ENCODE assay signal across 31 mouse cellular contexts in the genomic region with DNA sequence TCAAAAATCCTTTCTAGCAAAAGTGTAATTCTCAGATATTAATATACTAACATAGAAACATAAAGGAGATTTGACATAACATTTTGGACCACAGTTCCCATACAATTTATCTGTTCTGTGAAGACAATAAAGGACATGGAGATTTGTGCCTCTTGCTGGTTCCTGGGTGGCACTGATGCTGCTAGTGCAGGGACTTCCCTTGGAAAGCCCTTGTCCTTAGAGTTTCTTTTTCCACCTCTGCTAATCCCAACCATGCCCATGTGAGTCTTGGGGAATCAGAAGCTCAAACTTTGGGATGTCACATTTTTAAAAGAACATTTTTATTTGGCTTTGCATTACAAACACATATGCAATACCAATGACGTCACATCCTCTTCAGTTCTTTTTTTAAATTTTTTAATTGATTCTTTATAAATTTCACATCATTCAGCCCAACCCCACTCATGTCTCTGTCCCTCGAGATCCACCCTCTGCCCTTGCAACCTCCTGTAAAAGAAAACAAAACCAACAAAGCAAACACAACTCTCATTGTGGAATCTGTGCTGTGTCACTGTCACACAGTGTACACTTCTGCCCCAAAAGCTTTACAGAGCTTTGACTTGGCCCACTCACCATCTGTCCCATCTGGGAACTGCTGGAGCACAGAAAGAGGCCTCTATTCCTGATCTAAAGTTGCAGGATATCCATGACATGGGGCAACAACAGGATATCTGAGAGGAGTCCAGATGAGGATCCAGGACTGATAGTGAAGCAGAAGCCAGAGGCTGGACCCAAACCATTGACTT.
"Had no signal": no experiment of that assay in that cellular context is flagged by ENCODE, and none has a peak within 500 bp of the region (broad histone marks: within the 10 kb centered on the region; RNA-seq: fewer than 3 reads in every experiment).

No protein-coding gene starts in this region.

- H3K9ac ChIP-seq: limb, embryonic 12.5 days; limb, embryonic 13.5 days; limb, embryonic 15.5 days; liver, embryonic 12.5 days; liver, embryonic 13.5 days; liver, embryonic 14.5 days; liver, embryonic 15.5 days; liver, postnatal 0 days; lung, embryonic 14.5 days; lung, embryonic 15.5 days; midbrain, embryonic 12.5 days; midbrain, embryonic 13.5 days; midbrain, embryonic 15.5 days; neural tube, embryonic 12.5 days; neural tube, embryonic 13.5 days had no signal

- H3K27me3 ChIP-seq: limb, embryonic 12.5 days; limb, embryonic 13.5 days; limb, embryonic 15.5 days; liver, embryonic 12.5 days; liver, embryonic 13.5 days; liver, embryonic 15.5 days; lung, embryonic 15.5 days; megakaryocyte, embryonic 14.5 days; midbrain, embryonic 12.5 days; midbrain, embryonic 13.5 days; midbrain, embryonic 15.5 days; neural tube, embryonic 12.5 days; neural tube, embryonic 13.5 days had no signal

- H3K4me2 ChIP-seq: limb, embryonic 12.5 days; limb, embryonic 13.5 days; limb, embryonic 15.5 days; liver, embryonic 11.5 days; liver, embryonic 12.5 days; liver, embryonic 13.5 days; liver, embryonic 15.5 days; lung, embryonic 14.5 days; lung, embryonic 15.5 days; midbrain, embryonic 12.5 days; midbrain, embryonic 13.5 days; midbrain, embryonic 15.5 days; neural tube, embryonic 12.5 days; neural tube, embryonic 13.5 days had no signal

- H3K4me3 ChIP-seq: left cerebral cortex, adult 2 months; limb, embryonic 10.5 days; limb, embryonic 12.5 days; limb, embryonic 13.5 days; limb, embryonic 15.5 days; liver, embryonic 12.5 days; liver, embryonic 13.5 days; liver, embryonic 15.5 days; lung, embryonic 15.5 days; megakaryocyte, embryonic 14.5 days; midbrain, embryonic 10.5 days; midbrain, embryonic 12.5 days; midbrain, embryonic 13.5 days; midbrain, embryonic 15.5 days; myocyte; neural tube, embryonic 12.5 days; neural tube, embryonic 13.5 days had no signal

- H3K4me1 ChIP-seq: limb, embryonic 10.5 days; limb, embryonic 12.5 days; limb, embryonic 13.5 days; limb, embryonic 15.5 days; liver, embryonic 12.5 days; liver, embryonic 13.5 days; liver, embryonic 15.5 days; lung, embryonic 15.5 days; megakaryocyte, embryonic 14.5 days; midbrain, embryonic 10.5 days; midbrain, embryonic 12.5 days; midbrain, embryonic 13.5 days; midbrain, embryonic 15.5 days; neural tube, embryonic 12.5 days; neural tube, embryonic 13.5 days had no signal

- H3K27ac ChIP-seq: left cerebral cortex, adult 2 months; limb, embryonic 10.5 days; limb, embryonic 12.5 days; limb, embryonic 13.5 days; limb, embryonic 15.5 days; liver, embryonic 12.5 days; liver, embryonic 13.5 days; liver, embryonic 14.5 days; liver, embryonic 15.5 days; lung, embryonic 15.5 days; macrophage; midbrain, embryonic 10.5 days; midbrain, embryonic 12.5 days; midbrain, embryonic 13.5 days; midbrain, embryonic 15.5 days; neural tube, embryonic 12.5 days; neural tube, embryonic 13.5 days had no signal

- H3K9me3 ChIP-seq: limb, embryonic 10.5 days; limb, embryonic 12.5 days; limb, embryonic 13.5 days; limb, embryonic 15.5 days; liver, embryonic 12.5 days; liver, embryonic 13.5 days; liver, embryonic 15.5 days; lung, embryonic 15.5 days; megakaryocyte, embryonic 14.5 days; midbrain, embryonic 10.5 days; midbrain, embryonic 12.5 days; midbrain, embryonic 13.5 days; midbrain, embryonic 15.5 days; neural tube, embryonic 12.5 days; neural tube, embryonic 13.5 days had no signal

- DNase-seq: left cerebral cortex, postnatal 4 days; liver; liver, embryonic 13.5 days; liver, postnatal 0 days; lung, adult 18-20 months; lung, adult 2 months; lung, embryonic 14.5 days; lung, postnatal 10 days; lung, postnatal 14 days; lung, postnatal 36 days; lung, postnatal 4 days had no signal

- H3K36me3 ChIP-seq: limb, embryonic 10.5 days; limb, embryonic 12.5 days; limb, embryonic 13.5 days; limb, embryonic 15.5 days; liver, embryonic 12.5 days; liver, embryonic 13.5 days; liver, embryonic 15.5 days; lung, embryonic 15.5 days; midbrain, embryonic 10.5 days; midbrain, embryonic 12.5 days; midbrain, embryonic 13.5 days; midbrain, embryonic 15.5 days; neural tube, embryonic 12.5 days; neural tube, embryonic 13.5 days had no signal

- ATAC-seq: liver, embryonic 12.5 days; liver, postnatal 0 days; lung, postnatal 0 days; midbrain, embryonic 13.5 days; midbrain, embryonic 15.5 days had no signal
